Mouse (Mus musculus): ENCODE data around the gene Shisa2. TPM values are rescaled to one million over a fixed set of nuclear protein-coding genes. Genes with fewer than 3 reads are reported as not detected.
"Not testable (repeated sequence)": the region's sequence is repeated elsewhere in the genome, so short reads cannot be mapped to it uniquely, and the experiment has no call there.

The Shisa2 gene
- polyA plus RNA-seq, 1 experiment from 2014 or later = 38.7 TPM

GRCm38 (mm10) chr14:59604002-59604645 lies 21.0 kb upstream of the Shisa2 start:
- no peak overlapping the region for H3K4me3 ChIP-seq (ENCODE audit: low read depth, low read length)
- WGBS = 68% methylated on average over 5 of the region's 5 CpGs

GRCm38 (mm10) chr14:59605671-59606353 lies 19.3 kb upstream of the Shisa2 start:
- Histone ChIP-seq H3K9me3 (ENCODE audit: control insufficient read depth, low read length) (no peaks in the 10 kb centered on the region), H3K9ac (ENCODE audit: low read length) (no peak overlapping the region), H3K36me3 (ENCODE audit: control insufficient read depth, insufficient read depth, low read length) (no peaks in the 10 kb centered on the region), H3K4me1 (ENCODE audit: control insufficient read depth, insufficient read depth, low read length) (no peaks in the 10 kb centered on the region), H3K27ac (replicated peaks; ENCODE audit: low read depth, low read length) (no peak overlapping the region), H3K4me2 (ENCODE audit: low read depth, severe bottlenecking) (no peak overlapping the region), H3K27me3 (ENCODE audit: control insufficient read depth, insufficient read depth, low read length) (no peaks in the 10 kb centered on the region), H3K4me3 (ENCODE audit: low read depth, low read length) (no peak overlapping the region)
- DNase-seq (ENCODE audit: low spot score) (peak; percentile 86), ATAC-seq (ENCODE audit: insufficient number of reproducible peaks, low FRiP score, low TSS enrichment, low read depth) (no peak)
- WGBS = 27% methylated on average over 5 of the region's 5 CpGs

More at GRCm38 (mm10) chr14:59604002-59604645, 21.0 kb upstream of the Shisa2 start:
- Histone ChIP-seq H3K9ac (ENCODE audit: low read length) (no peak overlapping the region), H3K27ac (replicated peaks; ENCODE audit: low read depth, low read length) (no peak overlapping the region), H3K9me3 (ENCODE audit: control insufficient read depth, low read length) (no peaks in the 10 kb centered on the region), H3K36me3 (ENCODE audit: control insufficient read depth, insufficient read depth, low read length) (no peaks in the 10 kb centered on the region), H3K27me3 (ENCODE audit: control insufficient read depth, insufficient read depth, low read length) (no peaks in the 10 kb centered on the region), H3K4me1 (ENCODE audit: control insufficient read depth, insufficient read depth, low read length) (no peaks in the 10 kb centered on the region), H3K4me2 (ENCODE audit: low read depth, severe bottlenecking) (no peak overlapping the region)
- DNase-seq (ENCODE audit: low spot score) = peak; percentile 48
- no peak for ATAC-seq (ENCODE audit: insufficient number of reproducible peaks, low FRiP score, low TSS enrichment, low read depth)

- H3K4me1 ChIP-seq (ENCODE audit: control insufficient read depth, insufficient read depth, low read length) = no peaks in the 10 kb centered on the region
- DNase-seq (ENCODE audit: low spot score) (peak; percentile 21), ATAC-seq (ENCODE audit: insufficient number of reproducible peaks, low FRiP score, low TSS enrichment, low read depth) (no peak)
- no peak overlapping the region for H3K9ac ChIP-seq (ENCODE audit: low read length)
- H3K27ac ChIP-seq (replicated peaks; ENCODE audit: low read depth, low read length) = no peak overlapping the region
- WGBS = 47% methylated on average over 3 of the region's 3 CpGs
- no peak overlapping the region for H3K4me2 ChIP-seq (ENCODE audit: low read depth, severe bottlenecking)
- no peak overlapping the region for H3K4me3 ChIP-seq (ENCODE audit: low read depth, low read length)
- H3K9me3 ChIP-seq (ENCODE audit: control insufficient read depth, low read length) = no peaks in the 10 kb centered on the region
- H3K36me3 ChIP-seq (ENCODE audit: control insufficient read depth, insufficient read depth, low read length) = no peaks in the 10 kb centered on the region
- no peaks in the 10 kb centered on the region for H3K27me3 ChIP-seq (ENCODE audit: control insufficient read depth, insufficient read depth, low read length)
Measured at GRCm38 (mm10) chr14:59607021-59607420, 18.1 kb upstream of the Shisa2 start.

- Histone ChIP-seq H3K4me3 (ENCODE audit: low read depth, low read length) (no peak overlapping the region), H3K36me3 (ENCODE audit: control insufficient read depth, insufficient read depth, low read length) (no peaks in the 10 kb centered on the region), H3K9me3 (ENCODE audit: control insufficient read depth, low read length) (no peaks in the 10 kb centered on the region), H3K4me1 (ENCODE audit: control insufficient read depth, insufficient read depth, low read length) (peaks cover 5% of the 10 kb centered on the region; the same call in 1 of the 2 replicates), H3K4me2 (ENCODE audit: low read depth, severe bottlenecking) (no peak overlapping the region), H3K9ac (ENCODE audit: low read length) (no peak overlapping the region), H3K27me3 (ENCODE audit: control insufficient read depth, insufficient read depth, low read length) (no peaks in the 10 kb centered on the region), H3K27ac (replicated peaks; ENCODE audit: low read depth, low read length) (no peak overlapping the region)
- ATAC-seq (ENCODE audit: insufficient number of reproducible peaks, low FRiP score, low TSS enrichment, low read depth) = no peak
- DNase-seq (ENCODE audit: low spot score) = peak; percentile 85
- WGBS = 42% methylated on average over 14 of the region's 14 CpGs
Measured at GRCm38 (mm10) chr14:59612920-59613625, 12.0 kb upstream of the Shisa2 start.

- WGBS = 73% methylated on average over 3 of the region's 3 CpGs
- H3K9ac ChIP-seq (ENCODE audit: low read length); H3K4me3 ChIP-seq (ENCODE audit: low read depth, low read length); H3K36me3 ChIP-seq (ENCODE audit: control insufficient read depth, insufficient read depth, low read length); H3K4me1 ChIP-seq (ENCODE audit: control insufficient read depth, insufficient read depth, low read length); H3K4me2 ChIP-seq (ENCODE audit: low read depth, severe bottlenecking); H3K9me3 ChIP-seq (ENCODE audit: control insufficient read depth, low read length); ATAC-seq (ENCODE audit: insufficient number of reproducible peaks, low FRiP score, low TSS enrichment, low read depth); H3K27me3 ChIP-seq (ENCODE audit: control insufficient read depth, insufficient read depth, low read length); H3K27ac ChIP-seq (replicated peaks; ENCODE audit: low read depth, low read length): not testable (repeated sequence)
- DNase-seq (ENCODE audit: low spot score) = peak; percentile 19
Measured at GRCm38 (mm10) chr14:59614149-59614548, 11.0 kb upstream of the Shisa2 start.

GRCm38 (mm10) chr14:59616802-59617201 lies 8.3 kb upstream of the Shisa2 start:
- Histone ChIP-seq H3K4me2 (ENCODE audit: low read depth, severe bottlenecking) (no peak overlapping the region), H3K36me3 (ENCODE audit: control insufficient read depth, insufficient read depth, low read length) (no peaks in the 10 kb centered on the region), H3K9ac (ENCODE audit: low read length) (no peak overlapping the region), H3K9me3 (ENCODE audit: control insufficient read depth, low read length) (no peaks in the 10 kb centered on the region), H3K27ac (replicated peaks; ENCODE audit: low read depth, low read length) (no peak overlapping the region), H3K4me3 (ENCODE audit: low read depth, low read length) (no peak overlapping the region), H3K4me1 (ENCODE audit: control insufficient read depth, insufficient read depth, low read length) (peaks cover 5% of the 10 kb centered on the region; the same call in 1 of the 2 replicates), H3K27me3 (ENCODE audit: control insufficient read depth, insufficient read depth, low read length) (no peaks in the 10 kb centered on the region)
- no peak for DNase-seq (ENCODE audit: low spot score)
- no peak for ATAC-seq (ENCODE audit: insufficient number of reproducible peaks, low FRiP score, low TSS enrichment, low read depth)
- WGBS = 41% methylated on average over 7 of the region's 7 CpGs

- H3K9ac ChIP-seq (ENCODE audit: low read length) = no peak overlapping the region
- H3K4me1 ChIP-seq (ENCODE audit: control insufficient read depth, insufficient read depth, low read length) = peaks cover 12% of the 10 kb centered on the region
- H3K4me3 ChIP-seq (ENCODE audit: low read depth, low read length) = no peak overlapping the region
- WGBS = 21% methylated on average over 9 of the region's 9 CpGs
- H3K36me3 ChIP-seq (ENCODE audit: control insufficient read depth, insufficient read depth, low read length) = no peaks in the 10 kb centered on the region
- no peaks in the 10 kb centered on the region for H3K27me3 ChIP-seq (ENCODE audit: control insufficient read depth, insufficient read depth, low read length)
- no peak for DNase-seq (ENCODE audit: low spot score)
- no peak overlapping the region for H3K27ac ChIP-seq (replicated peaks; ENCODE audit: low read depth, low read length)
- no peak overlapping the region; the same call in 1 of the 2 replicates for H3K4me2 ChIP-seq (ENCODE audit: low read depth, severe bottlenecking)
- ATAC-seq (ENCODE audit: insufficient number of reproducible peaks, low FRiP score, low TSS enrichment, low read depth) = no peak
- no peaks in the 10 kb centered on the region for H3K9me3 ChIP-seq (ENCODE audit: control insufficient read depth, low read length)
Measured at GRCm38 (mm10) chr14:59624326-59624885, 702 bp upstream of the Shisa2 start.

GRCm38 (mm10) chr14:59625806-59626364 lies 777 bp downstream of the Shisa2 start:
- H3K4me3 ChIP-seq (ENCODE audit: low read depth, low read length) = peak overlapping the region; percentile 77
- ATAC-seq (ENCODE audit: insufficient number of reproducible peaks, low FRiP score, low TSS enrichment, low read depth) (0 out of 2 replicates have a peak, but pooled peaks have one; percentile 16), DNase-seq (ENCODE audit: low spot score) (peak; percentile 75)
- WGBS = under 1% methylated on average over 51 of the region's 51 CpGs
- peak overlapping the region; percentile 83 for H3K4me2 ChIP-seq (ENCODE audit: low read depth, severe bottlenecking)
- H3K36me3 ChIP-seq (ENCODE audit: control insufficient read depth, insufficient read depth, low read length) = no peaks in the 10 kb centered on the region
- peaks cover 12% of the 10 kb centered on the region for H3K4me1 ChIP-seq (ENCODE audit: control insufficient read depth, insufficient read depth, low read length)
- H3K9ac ChIP-seq (ENCODE audit: low read length) = peak overlapping the region; percentile 85
- no peaks in the 10 kb centered on the region for H3K27me3 ChIP-seq (ENCODE audit: control insufficient read depth, insufficient read depth, low read length)
- H3K9me3 ChIP-seq (ENCODE audit: control insufficient read depth, low read length) = no peaks in the 10 kb centered on the region
- H3K27ac ChIP-seq (replicated peaks; ENCODE audit: low read depth, low read length) = peak overlapping the region; percentile 86

Data from limb, embryonic 11.5 days (tissue).